In genomic region chr2:150493031-150493430, GRCm38 (mm10) we compare ENCODE assay signal across 12 mouse cellular contexts.
"Had no signal": no experiment of that assay in that cellular context is flagged by ENCODE, and none has a peak within 500 bp of the region (broad histone marks: within the 10 kb centered on the region; RNA-seq: fewer than 3 reads in every experiment).

No protein-coding gene starts in this region.

- DNase-seq: retina, postnatal 1 day; right cerebral cortex, adult 18-20 months; right cerebral cortex, postnatal 14 days; right cerebral cortex, postnatal 25 days; right cerebral cortex, postnatal 4 days; spleen, adult 18-20 months; thymus, adult 18-20 months; thymus, adult 2 months; thymus, postnatal 14 days; thymus, postnatal 25 days; thymus, postnatal 36 days; thymus, postnatal 4 days had no signal
